Mouse (Mus musculus): Measurements from ENCODE around the gene Col7a1. TPM values are rescaled to one million over a fixed set of nuclear protein-coding genes. Genes with fewer than 3 reads are reported as not detected.

Col7a1 gene
- 1.7 and 1.8 TPM in 2 replicates for polyA plus RNA-seq (2015; fragmentation: Nextera tagmentation; extraction: Ambion mirVana)

- H3K4me1 ChIP-seq (replicated peaks), result no peaks in the 10 kb centered on the region
- peaks cover 25% of the 10 kb centered on the region for H3K27me3 ChIP-seq
- no peaks in the 10 kb centered on the region for H3K9me3 ChIP-seq
- no peak for ATAC-seq
- H3K4me3 ChIP-seq (replicated peaks), result no peak within 1 kb of the TSS
- no peak within 1 kb of the TSS for H3K27ac ChIP-seq
- no peak within 1 kb of the TSS; the same call in 1 of the 2 replicates for H3K9ac ChIP-seq (replicated peaks)
- no peak within 1 kb of the TSS for H3K4me2 ChIP-seq (replicated peaks)
- peaks cover 30% of the 10 kb centered on the region for H3K36me3 ChIP-seq
- WGBS, result 10% methylated on average over 15 of the region's 15 CpGs
Measured at GRCm38 (mm10) chr9:108953081-108953636, at the start of gene Col7a1. Col7a1 (plus strand) TSS chr9:108953586.

- H3K9ac ChIP-seq (replicated peaks), result no peak overlapping the region
- H3K4me2 ChIP-seq (replicated peaks), result no peak overlapping the region
- no peak overlapping the region for H3K27ac ChIP-seq
- WGBS, result 68% methylated on average over 6 of the region's 6 CpGs
- ATAC-seq, result no peak
- H3K4me1 ChIP-seq (replicated peaks), result 0 out of 2 replicates have a peak, but pooled peaks cover 2% of the 10 kb centered on the region
- H3K27me3 ChIP-seq, result no peaks in the 10 kb centered on the region
- H3K4me3 ChIP-seq (replicated peaks), result no peak overlapping the region
- H3K9me3 ChIP-seq, result no peaks in the 10 kb centered on the region
- 0 out of 2 replicates have a peak, but pooled peaks cover 4% of the 10 kb centered on the region for H3K36me3 ChIP-seq
Measured at GRCm38 (mm10) chr9:108912308-108912707, 41.1 kb upstream of the Col7a1 start.

- H3K27me3 ChIP-seq, result no peaks in the 10 kb centered on the region
- no peak overlapping the region for H3K9ac ChIP-seq (replicated peaks)
- ATAC-seq, result no peak
- H3K4me1 ChIP-seq (replicated peaks), result 0 out of 2 replicates have a peak, but pooled peaks cover 2% of the 10 kb centered on the region
- no peak overlapping the region for H3K27ac ChIP-seq
- H3K4me3 ChIP-seq (replicated peaks), result no peak overlapping the region
- 0 out of 2 replicates have a peak, but pooled peaks cover 4% of the 10 kb centered on the region for H3K36me3 ChIP-seq
- H3K4me2 ChIP-seq (replicated peaks), result no peak overlapping the region
- H3K9me3 ChIP-seq, result no peaks in the 10 kb centered on the region
- 88% methylated on average over 7 of the region's 7 CpGs for WGBS
Measured at GRCm38 (mm10) chr9:108913161-108913560, 40.2 kb upstream of the Col7a1 start.

GRCm38 (mm10) chr9:108913621-108914020 is 39.8 kb upstream of the Col7a1 start:
- 0 out of 2 replicates have a peak, but pooled peaks cover 4% of the 10 kb centered on the region for H3K36me3 ChIP-seq
- no peaks in the 10 kb centered on the region for H3K9me3 ChIP-seq
- no peaks in the 10 kb centered on the region for H3K27me3 ChIP-seq
- H3K4me1 ChIP-seq (replicated peaks), result 0 out of 2 replicates have a peak, but pooled peaks cover 2% of the 10 kb centered on the region
- H3K4me3 ChIP-seq (replicated peaks), result no peak overlapping the region
- 84% methylated on average over 10 of the region's 10 CpGs for WGBS
- H3K4me2 ChIP-seq (replicated peaks), result no peak overlapping the region
- no peak for ATAC-seq
- H3K9ac ChIP-seq (replicated peaks), result no peak overlapping the region
- H3K27ac ChIP-seq, result no peak overlapping the region

GRCm38 (mm10) chr9:108914491-108914890 is 38.9 kb upstream of the Col7a1 start, which contains the start of gene Tmem89:
Tmem89 (plus strand) TSS chr9:108914619.
- 62% methylated on average over 6 of the region's 6 CpGs for WGBS
- Histone ChIP-seq H3K4me1 (replicated peaks) (0 out of 2 replicates have a peak, but pooled peaks cover 2% of the 10 kb centered on the region), H3K4me2 (replicated peaks) (no peak within 1 kb of the TSS), H3K36me3 (0 out of 2 replicates have a peak, but pooled peaks cover 4% of the 10 kb centered on the region), H3K9ac (replicated peaks) (peak within 1 kb of the TSS; percentile 23; the same call in 1 of the 2 replicates), H3K9me3 (no peaks in the 10 kb centered on the region), H3K27me3 (no peaks in the 10 kb centered on the region), H3K4me3 (replicated peaks) (no peak within 1 kb of the TSS), H3K27ac (no peak within 1 kb of the TSS)
- ATAC-seq, result peak; percentile 72

- no peaks in the 10 kb centered on the region for H3K4me1 ChIP-seq (replicated peaks)
- no peak for ATAC-seq
- no peaks in the 10 kb centered on the region for H3K9me3 ChIP-seq
- no peak overlapping the region for H3K4me3 ChIP-seq (replicated peaks)
- H3K27me3 ChIP-seq, result no peaks in the 10 kb centered on the region
- H3K4me2 ChIP-seq (replicated peaks), result no peak overlapping the region
- H3K27ac ChIP-seq, result no peak overlapping the region
- H3K36me3 ChIP-seq, result no peaks in the 10 kb centered on the region
- no peak overlapping the region for H3K9ac ChIP-seq (replicated peaks)
- WGBS, result 80% methylated on average over 8 of the region's 8 CpGs
Measured at GRCm38 (mm10) chr9:108925897-108926296, 27.5 kb upstream of the Col7a1 start.

- Histone ChIP-seq H3K9me3 (no peaks in the 10 kb centered on the region), H3K27me3 (no peaks in the 10 kb centered on the region), H3K36me3 (no peaks in the 10 kb centered on the region), H3K4me1 (replicated peaks) (no peaks in the 10 kb centered on the region), H3K4me3 (replicated peaks) (no peak overlapping the region), H3K4me2 (replicated peaks) (no peak overlapping the region), H3K27ac (no peak overlapping the region), H3K9ac (replicated peaks) (no peak overlapping the region)
- ATAC-seq, result no peak
- 88% methylated on average over 3 of the region's 3 CpGs for WGBS
Measured at GRCm38 (mm10) chr9:108928424-108928823, 25.0 kb upstream of the Col7a1 start.

GRCm38 (mm10) chr9:108935991-108936390 is 17.4 kb upstream of the Col7a1 start:
- WGBS, result 15% methylated on average over 3 of the region's 3 CpGs
- Histone ChIP-seq H3K9me3 (no peaks in the 10 kb centered on the region), H3K4me2 (replicated peaks) (peak overlapping the region; percentile 36), H3K27me3 (no peaks in the 10 kb centered on the region), H3K9ac (replicated peaks) (no peak overlapping the region), H3K4me3 (replicated peaks) (peak overlapping the region; percentile 97; the same call in 1 of the 2 replicates), H3K27ac (no peak overlapping the region), H3K4me1 (replicated peaks) (peaks cover 6% of the 10 kb centered on the region), H3K36me3 (peaks cover 25% of the 10 kb centered on the region)
- ATAC-seq, result no peak; the same call in 1 of the 2 replicates

- peak within 1 kb of the TSS; percentile 97 for H3K4me3 ChIP-seq (replicated peaks)
- H3K27ac ChIP-seq, result peak within 1 kb of the TSS; percentile 62
- peak within 1 kb of the TSS; percentile 95 for H3K9ac ChIP-seq (replicated peaks)
- WGBS, result 1% methylated on average over 58 of the region's 58 CpGs
- H3K36me3 ChIP-seq, result peaks cover 32% of the 10 kb centered on the region
- no peaks in the 10 kb centered on the region for H3K27me3 ChIP-seq
- peak within 1 kb of the TSS; percentile 93 for H3K4me2 ChIP-seq (replicated peaks)
- H3K9me3 ChIP-seq, result no peaks in the 10 kb centered on the region
- H3K4me1 ChIP-seq (replicated peaks), result peaks cover 6% of the 10 kb centered on the region
- ATAC-seq, result peak; percentile 91
Measured at GRCm38 (mm10) chr9:108936418-108937364, 16.7 kb upstream of the Col7a1 start, which contains the start of gene Uqcrc1. Uqcrc1 (plus strand) TSS chr9:108936633.

- no peaks in the 10 kb centered on the region for H3K9me3 ChIP-seq
- H3K36me3 ChIP-seq, result peaks cover 92% of the 10 kb centered on the region
- WGBS, result 85% methylated on average over 9 of the region's 9 CpGs
- no peak overlapping the region for H3K4me2 ChIP-seq (replicated peaks)
- H3K9ac ChIP-seq (replicated peaks), result no peak overlapping the region
- no peak overlapping the region for H3K27ac ChIP-seq
- no peak for ATAC-seq
- no peaks in the 10 kb centered on the region for H3K27me3 ChIP-seq
- no peak overlapping the region for H3K4me3 ChIP-seq (replicated peaks)
- no peaks in the 10 kb centered on the region for H3K4me1 ChIP-seq (replicated peaks)
Measured at GRCm38 (mm10) chr9:108945111-108945510, 8.3 kb upstream of the Col7a1 start.

GRCm38 (mm10) chr9:108945608-108946007 is 7.8 kb upstream of the Col7a1 start:
- H3K4me2 ChIP-seq (replicated peaks), result no peak overlapping the region
- WGBS, result 90% methylated on average over 5 of the region's 5 CpGs
- ATAC-seq, result no peak
- no peaks in the 10 kb centered on the region for H3K27me3 ChIP-seq
- no peak overlapping the region for H3K4me3 ChIP-seq (replicated peaks)
- peaks cover 95% of the 10 kb centered on the region for H3K36me3 ChIP-seq
- no peaks in the 10 kb centered on the region for H3K9me3 ChIP-seq
- no peak overlapping the region for H3K27ac ChIP-seq
- H3K4me1 ChIP-seq (replicated peaks), result no peaks in the 10 kb centered on the region
- no peak overlapping the region for H3K9ac ChIP-seq (replicated peaks)
